Mouse (Mus musculus) hindbrain, embryonic 12.5 days (tissue): ENCODE results near the gene Ntm. TPM values are rescaled to one million over a fixed set of nuclear protein-coding genes. Genes with fewer than 3 reads are reported as not detected.

Experiments used
- ATAC-seq: fragments of 200-750 bp; cut with Nextera tagmentation; 2 replicates; pipeline ENCODE4 v1.8.0; 2017; ENCODE audit warnings: moderate TSS enrichment; ENCODE audit not compliant: low FRiP score
- H3K27ac ChIP-seq: fragments of 300-500 bp; sonication (generic); 2 replicates; pipeline ENCODE4 v1.5.1; 2016; ENCODE audit warnings: mild to moderate bottlenecking
- H3K27me3 ChIP-seq: fragments of 300-500 bp; sonication (generic); 2 replicates; pipeline ENCODE4 v1.6.1; 2016; ENCODE audit warnings: mild to moderate bottlenecking
- H3K36me3 ChIP-seq: fragments of 300-500 bp; sonication (generic); 2 replicates; pipeline ENCODE4 v1.6.1; 2016; ENCODE audit warnings: mild to moderate bottlenecking
- H3K4me1 ChIP-seq: fragments of 300-500 bp; sonication (generic); 2 replicates; pipeline ENCODE4 v1.6.1; 2016
- H3K4me2 ChIP-seq: fragments of 300-500 bp; sonication (generic); replicated peaks from 2 replicates; pipeline ENCODE4 v1.6.1; 2016; ENCODE audit warnings: mild to moderate bottlenecking
- H3K4me3 ChIP-seq: fragments of 300-500 bp; sonication (generic); 2 replicates; pipeline ENCODE4 v1.5.1; 2016; ENCODE audit warnings: mild to moderate bottlenecking
- H3K9ac ChIP-seq: fragments of 300-500 bp; sonication (generic); 2 replicates; pipeline ENCODE4 v1.6.1; 2016; ENCODE audit warnings: mild to moderate bottlenecking, moderate library complexity
- H3K9me3 ChIP-seq: fragments of 300-500 bp; sonication (generic); replicated peaks from 2 replicates; pipeline ENCODE4 v1.6.1; 2016; ENCODE audit warnings: mild to moderate bottlenecking
- WGBS: fragments of 180-500 bp; shearing (Covaris S2); methylation state at CpG from one replicate; pipeline ENCODE4 v1.1.7; 2016; 5-methylcytosine and 5-hydroxymethylcytosine counted together
- polyA plus RNA-seq: library from polyadenylated mRNA; unstranded; fragments of >200 nt; fragmentation: Nextera tagmentation; extraction: Ambion mirVana; gene quantifications from 2 replicates; pipeline ENCODE4 v1.2.1, GENCODE M21; 2016

Ntm gene
- polyA plus RNA-seq, 1 experiment from 2014 or later = 61.3 TPM

DNA sequence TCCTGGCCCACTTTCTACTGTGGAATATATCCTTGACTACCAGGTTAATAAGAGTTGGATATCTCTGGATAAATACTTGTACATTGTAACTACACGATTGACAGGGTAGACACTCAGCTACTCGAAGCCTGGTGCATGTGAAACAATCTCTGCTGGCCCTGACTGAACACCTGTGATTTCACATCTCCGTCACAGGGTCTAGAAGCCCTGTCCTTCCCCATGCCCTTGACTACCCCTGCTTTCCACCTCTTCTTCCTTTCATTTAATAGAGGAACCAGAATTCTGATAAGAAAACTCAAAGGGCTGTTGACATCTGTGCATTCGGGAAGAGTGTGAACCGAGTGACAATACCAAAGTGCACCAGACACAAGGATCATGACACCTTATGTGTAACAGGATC lies 566.8 kb downstream of the Ntm start:
- H3K27me3 ChIP-seq = no peaks in the 10 kb centered on the region
- 87% methylated on average over 5 of the region's 5 CpGs for WGBS
- no peaks in the 10 kb centered on the region for H3K4me1 ChIP-seq
- no peak overlapping the region for H3K27ac ChIP-seq
- no peak for ATAC-seq
- no peaks in the 10 kb centered on the region for H3K9me3 ChIP-seq
- H3K36me3 ChIP-seq = no peaks in the 10 kb centered on the region
- no peak overlapping the region for H3K4me2 ChIP-seq
- H3K4me3 ChIP-seq = no peak overlapping the region
- H3K9ac ChIP-seq = no peak overlapping the region

DNA sequence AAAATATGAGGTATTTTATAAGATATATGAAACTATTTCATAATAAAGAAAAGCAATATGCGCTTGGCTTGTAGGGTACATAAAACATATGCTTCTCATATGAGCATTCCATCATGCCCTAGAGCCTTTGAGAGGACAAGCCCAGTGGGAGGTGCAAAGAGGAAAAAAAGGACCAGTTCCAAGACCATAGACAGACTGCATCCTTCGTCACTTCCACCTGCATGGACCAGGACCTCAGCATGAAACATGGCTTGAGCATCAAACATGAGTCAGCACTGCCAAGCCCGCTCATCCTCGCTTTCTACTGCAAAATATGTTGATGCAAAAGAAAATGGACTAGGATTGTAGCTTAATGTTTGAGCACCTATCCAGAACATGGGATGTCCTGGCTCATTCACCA lies 569.8 kb downstream of the Ntm start:
- Histone ChIP-seq H3K4me1 (no peaks in the 10 kb centered on the region), H3K9me3 (no peaks in the 10 kb centered on the region), H3K4me2 (no peak overlapping the region), H3K9ac (no peak overlapping the region), H3K4me3 (no peak overlapping the region), H3K36me3 (no peaks in the 10 kb centered on the region), H3K27me3 (no peaks in the 10 kb centered on the region), H3K27ac (no peak overlapping the region)
- ATAC-seq = no peak
- 92% methylated on average over 4 of the region's 4 CpGs for WGBS

DNA sequence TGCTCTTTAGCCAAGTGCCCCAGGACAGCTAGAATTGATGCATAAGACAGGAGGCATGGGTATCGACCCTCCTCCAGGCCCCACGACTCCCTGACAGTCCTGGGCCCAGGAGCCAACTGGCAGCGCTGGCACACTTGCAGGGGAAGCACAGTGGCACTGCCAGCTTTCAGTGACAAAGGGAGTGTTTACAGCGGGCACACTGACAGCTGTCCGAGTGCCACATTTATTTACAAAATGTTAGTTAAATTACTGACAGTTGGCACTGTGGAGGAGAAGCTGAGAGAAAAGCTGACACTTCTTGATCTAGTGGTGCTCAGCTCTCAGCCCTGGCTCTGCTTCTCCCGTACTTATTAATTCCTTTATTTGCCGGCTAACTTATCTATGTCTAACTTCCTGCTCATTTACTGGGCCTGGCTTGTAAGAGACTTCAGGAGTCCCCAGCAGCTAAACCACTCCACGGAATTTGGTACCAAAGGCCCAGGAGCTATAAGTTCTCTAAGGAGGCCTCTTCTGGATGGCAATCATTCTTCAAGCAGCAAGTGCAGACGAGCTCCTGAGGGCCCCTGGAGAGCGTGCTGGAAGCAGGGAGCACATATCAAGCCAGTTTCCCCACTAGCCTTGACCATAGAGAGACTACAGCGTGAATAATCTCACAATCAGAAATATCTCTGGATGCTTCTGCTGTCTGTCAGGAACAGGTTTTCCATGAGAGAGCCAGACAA lies 572.0 kb downstream of the Ntm start:
- H3K4me2 ChIP-seq = no peak overlapping the region
- H3K9me3 ChIP-seq = no peaks in the 10 kb centered on the region
- no peak overlapping the region for H3K9ac ChIP-seq
- no peaks in the 10 kb centered on the region for H3K4me1 ChIP-seq
- no peaks in the 10 kb centered on the region for H3K27me3 ChIP-seq
- H3K36me3 ChIP-seq = no peaks in the 10 kb centered on the region
- ATAC-seq = no peak
- 78% methylated on average over 11 of the region's 11 CpGs for WGBS
- H3K4me3 ChIP-seq = no peak overlapping the region
- no peak overlapping the region for H3K27ac ChIP-seq

DNA sequence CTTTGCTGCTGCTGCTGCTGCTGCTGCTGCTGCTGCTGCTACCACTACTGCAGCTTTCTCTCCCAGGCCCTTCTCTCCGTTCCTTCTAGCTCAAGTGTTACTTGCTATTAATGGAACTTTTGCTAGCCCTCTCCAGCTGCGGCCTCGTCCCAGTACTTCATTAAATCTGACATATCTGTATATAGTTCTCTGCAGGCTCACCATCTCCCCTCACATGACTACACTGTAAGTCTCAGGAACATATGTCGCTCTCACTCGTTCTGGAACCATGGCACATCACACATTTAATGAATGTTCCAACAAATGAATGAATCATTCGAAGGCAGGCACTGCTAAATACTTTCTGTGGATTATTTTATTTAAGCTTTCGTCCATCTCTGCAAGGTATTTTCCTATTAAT lies 573.7 kb downstream of the Ntm start:
- no peak overlapping the region for H3K27ac ChIP-seq
- no peak overlapping the region for H3K9ac ChIP-seq
- no peak for ATAC-seq
- H3K4me1 ChIP-seq = no peaks in the 10 kb centered on the region
- no peak overlapping the region for H3K4me2 ChIP-seq
- WGBS = 76% methylated on average over 7 of the region's 7 CpGs
- H3K27me3 ChIP-seq = no peaks in the 10 kb centered on the region
- no peak overlapping the region for H3K4me3 ChIP-seq
- H3K36me3 ChIP-seq = no peaks in the 10 kb centered on the region
- no peaks in the 10 kb centered on the region for H3K9me3 ChIP-seq

DNA sequence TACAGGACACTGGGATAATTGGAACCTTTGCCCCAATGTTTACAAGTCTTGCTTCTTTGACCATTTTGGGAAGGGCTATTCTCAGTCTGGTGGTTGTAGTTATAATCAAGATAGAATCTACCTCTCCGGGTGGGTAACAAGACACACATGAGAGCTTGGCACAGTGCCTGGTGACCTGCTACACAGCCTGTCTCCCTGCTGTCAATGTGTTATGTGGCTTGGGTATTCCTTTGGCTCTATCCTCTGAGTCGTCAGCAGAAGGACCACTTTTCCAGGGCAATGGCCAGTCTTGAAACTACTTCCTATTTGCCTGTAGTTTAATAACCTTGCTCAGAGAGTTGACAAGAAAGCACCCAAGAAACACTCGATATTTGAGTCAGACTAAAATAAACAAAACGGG lies 575.8 kb downstream of the Ntm start:
- ATAC-seq = no peak
- WGBS = 78% methylated on average over 4 of the region's 4 CpGs
- H3K4me2 ChIP-seq = no peak overlapping the region
- no peaks in the 10 kb centered on the region for H3K9me3 ChIP-seq
- no peak overlapping the region for H3K4me3 ChIP-seq
- no peak overlapping the region for H3K27ac ChIP-seq
- no peaks in the 10 kb centered on the region for H3K27me3 ChIP-seq
- no peak overlapping the region for H3K9ac ChIP-seq
- no peaks in the 10 kb centered on the region for H3K4me1 ChIP-seq
- no peaks in the 10 kb centered on the region for H3K36me3 ChIP-seq

DNA sequence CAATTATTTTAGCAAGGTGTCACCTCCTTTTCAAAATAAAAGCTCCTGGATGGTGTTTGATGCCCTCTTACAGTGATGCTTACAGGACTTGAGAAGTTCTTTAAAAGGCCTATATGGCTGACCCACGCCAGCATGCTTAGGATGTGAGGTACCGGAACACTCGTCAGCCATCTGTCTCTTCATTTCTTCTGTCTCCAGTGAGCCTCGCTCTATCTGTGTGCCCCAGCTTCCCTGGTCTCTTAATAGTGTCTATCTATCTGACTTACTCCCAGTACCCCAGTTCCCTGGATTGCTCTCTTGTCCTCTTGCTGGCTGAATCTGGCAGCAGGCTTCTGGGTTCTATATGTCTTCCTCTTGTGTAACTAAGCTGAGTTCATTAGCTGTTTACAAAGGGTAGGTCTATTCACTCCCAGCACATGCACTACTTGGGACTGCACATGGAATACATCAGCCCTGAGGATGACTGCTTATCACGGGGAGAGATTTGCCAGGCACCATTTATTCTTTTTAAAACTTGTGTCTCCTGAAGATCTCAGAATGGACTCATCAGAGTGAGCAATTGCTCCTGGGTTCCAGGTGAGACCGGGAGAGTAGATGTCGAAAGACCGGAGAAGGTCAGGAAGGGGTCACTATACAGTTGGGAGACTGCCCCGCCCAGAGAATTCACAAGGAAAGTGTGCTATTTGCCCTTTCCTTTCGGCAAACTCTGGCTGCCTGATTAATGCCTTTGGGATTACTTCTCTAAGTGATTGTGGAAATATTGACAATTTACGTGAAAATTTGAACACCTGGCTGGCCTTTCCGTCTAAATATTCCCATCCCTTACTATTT lies 585.6 kb downstream of the Ntm start:
- Histone ChIP-seq H3K4me3 (no peak overlapping the region), H3K27ac (no peak overlapping the region), H3K4me1 (no peaks in the 10 kb centered on the region), H3K9me3 (no peaks in the 10 kb centered on the region), H3K9ac (no peak overlapping the region), H3K36me3 (no peaks in the 10 kb centered on the region), H3K4me2 (no peak overlapping the region), H3K27me3 (no peaks in the 10 kb centered on the region)
- WGBS = 85% methylated on average over 12 of the region's 12 CpGs
- no peak for ATAC-seq

DNA sequence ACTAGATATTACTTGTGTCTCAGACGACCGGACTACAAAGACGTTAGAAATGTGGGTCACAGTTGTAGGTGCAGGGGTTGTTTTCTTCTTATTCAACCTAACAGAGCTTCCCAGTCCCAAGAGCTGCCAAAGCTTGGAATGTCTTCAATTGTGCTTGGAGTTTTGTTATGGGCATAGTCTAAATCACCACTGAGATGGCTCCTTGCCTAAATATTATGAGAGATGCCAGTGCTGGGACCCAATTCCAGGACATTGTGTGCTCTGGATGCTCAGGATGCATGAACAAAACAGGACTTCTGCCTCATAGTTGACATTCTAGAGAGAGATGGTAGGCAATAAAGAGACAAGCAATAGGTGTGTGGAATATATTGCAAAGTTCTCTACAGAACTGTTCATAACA lies 591.6 kb downstream of the Ntm start:
- ATAC-seq = no peak
- no peak overlapping the region for H3K9ac ChIP-seq
- 0 out of 2 replicates have a peak, but pooled peaks cover 3% of the 10 kb centered on the region for H3K4me1 ChIP-seq
- no peaks in the 10 kb centered on the region for H3K9me3 ChIP-seq
- no peak overlapping the region for H3K4me3 ChIP-seq
- H3K4me2 ChIP-seq = no peak overlapping the region
- no peak overlapping the region for H3K27ac ChIP-seq
- no peaks in the 10 kb centered on the region for H3K36me3 ChIP-seq
- WGBS = 83% methylated on average over 3 of the region's 3 CpGs
- no peaks in the 10 kb centered on the region for H3K27me3 ChIP-seq

DNA sequence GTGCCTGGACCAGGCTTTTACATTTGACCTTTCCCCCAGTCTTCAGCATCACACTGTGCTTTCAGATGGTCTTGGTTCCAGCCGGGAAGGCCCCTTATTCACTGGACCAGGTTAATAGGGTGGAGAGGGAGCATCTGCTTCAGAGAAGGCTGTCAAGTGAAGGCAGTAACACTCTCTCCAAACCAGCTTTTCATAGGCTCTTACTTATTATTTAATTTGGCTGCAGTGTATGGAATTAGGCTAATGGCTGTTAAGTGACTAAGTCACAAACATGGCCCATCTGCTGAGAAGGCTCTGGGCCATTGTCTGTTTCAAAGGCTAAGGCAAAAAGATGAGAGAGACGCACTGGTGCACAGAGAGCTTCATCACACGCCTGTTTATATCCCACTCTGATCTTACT lies 593.3 kb downstream of the Ntm start:
- no peak for ATAC-seq
- Histone ChIP-seq H3K36me3 (no peaks in the 10 kb centered on the region), H3K27ac (no peak overlapping the region), H3K9ac (no peak overlapping the region), H3K4me1 (0 out of 2 replicates have a peak, but pooled peaks cover 3% of the 10 kb centered on the region), H3K27me3 (no peaks in the 10 kb centered on the region), H3K9me3 (no peaks in the 10 kb centered on the region), H3K4me3 (no peak overlapping the region), H3K4me2 (no peak overlapping the region)
- WGBS = 80% methylated on average over 3 of the region's 3 CpGs

DNA sequence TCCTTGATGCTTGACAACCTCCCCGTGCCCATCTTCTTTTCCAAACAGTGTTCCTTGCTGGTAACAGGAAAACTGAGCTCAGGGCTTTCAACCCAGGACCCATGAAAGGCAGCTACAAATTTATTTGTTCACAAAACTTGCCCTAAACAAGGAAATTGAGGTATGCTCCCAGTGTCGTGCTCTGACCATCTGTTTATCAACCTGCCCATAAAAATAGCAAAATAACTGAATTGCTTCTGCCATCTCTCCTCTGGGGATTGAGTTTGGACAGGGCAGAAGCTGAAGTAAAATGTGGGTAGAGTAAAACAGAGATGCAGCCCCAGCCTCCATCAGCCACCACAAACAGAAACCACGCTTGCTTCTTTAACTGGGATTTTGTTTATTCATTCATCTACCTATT lies 594.6 kb downstream of the Ntm start:
- ATAC-seq = no peak
- no peaks in the 10 kb centered on the region for H3K9me3 ChIP-seq
- H3K9ac ChIP-seq = no peak overlapping the region
- 0 out of 2 replicates have a peak, but pooled peaks cover 3% of the 10 kb centered on the region for H3K4me1 ChIP-seq
- no peaks in the 10 kb centered on the region for H3K36me3 ChIP-seq
- WGBS = 54% methylated on average over 3 of the region's 3 CpGs
- no peak overlapping the region for H3K4me2 ChIP-seq
- H3K27me3 ChIP-seq = no peaks in the 10 kb centered on the region
- H3K27ac ChIP-seq = no peak overlapping the region
- no peak overlapping the region for H3K4me3 ChIP-seq

DNA sequence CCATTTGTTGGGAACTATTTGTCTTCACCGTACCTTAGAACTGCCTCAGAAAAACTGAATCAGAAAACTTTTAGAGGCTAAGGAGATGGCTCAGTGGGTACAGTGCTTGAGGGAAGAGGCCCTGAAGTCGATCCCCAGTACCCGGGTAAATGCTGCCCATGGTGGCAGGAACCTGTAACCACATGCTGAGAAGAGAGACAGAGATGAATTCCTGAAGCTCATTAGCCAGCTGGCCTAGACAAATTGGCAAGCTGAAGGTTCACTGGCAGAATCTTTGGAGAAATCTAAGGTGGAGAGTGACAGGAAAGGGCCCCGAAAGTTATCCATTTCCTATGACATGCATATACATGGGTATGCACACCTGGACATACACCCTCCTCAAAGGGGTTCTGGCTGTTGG lies 605.1 kb downstream of the Ntm start:
- no peaks in the 10 kb centered on the region for H3K36me3 ChIP-seq
- WGBS = 79% methylated on average over 4 of the region's 4 CpGs
- H3K4me1 ChIP-seq = no peaks in the 10 kb centered on the region
- H3K9ac ChIP-seq = no peak overlapping the region
- no peak for ATAC-seq
- H3K4me3 ChIP-seq = no peak overlapping the region
- H3K27ac ChIP-seq = no peak overlapping the region
- H3K27me3 ChIP-seq = no peaks in the 10 kb centered on the region
- H3K4me2 ChIP-seq = no peak overlapping the region
- H3K9me3 ChIP-seq = no peaks in the 10 kb centered on the region

DNA sequence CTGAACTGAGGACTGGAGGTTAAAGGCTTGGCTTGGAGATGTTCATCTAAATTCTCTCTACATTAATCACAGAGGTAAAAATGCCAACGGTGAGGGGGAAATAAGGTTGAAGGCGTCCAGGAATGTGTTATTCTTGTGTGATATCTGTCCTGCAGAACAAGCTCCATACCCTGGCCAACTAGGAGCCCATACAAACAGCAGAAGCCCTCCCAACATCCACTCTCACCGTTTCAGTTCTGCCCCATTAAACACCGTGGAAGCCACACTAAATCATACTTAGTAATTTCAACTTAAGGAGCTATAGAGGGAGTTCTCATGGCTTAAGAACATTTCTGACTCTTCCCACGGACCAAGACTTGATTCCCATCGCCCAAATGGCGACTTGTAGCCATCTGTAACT lies 620.6 kb downstream of the Ntm start:
- no peak overlapping the region for H3K4me3 ChIP-seq
- H3K9ac ChIP-seq = no peak overlapping the region
- H3K27ac ChIP-seq = no peak overlapping the region
- no peak overlapping the region for H3K4me2 ChIP-seq
- no peaks in the 10 kb centered on the region for H3K27me3 ChIP-seq
- H3K4me1 ChIP-seq = no peaks in the 10 kb centered on the region
- no peak for ATAC-seq
- H3K36me3 ChIP-seq = no peaks in the 10 kb centered on the region
- 89% methylated on average over 7 of the region's 7 CpGs for WGBS
- no peaks in the 10 kb centered on the region for H3K9me3 ChIP-seq

DNA sequence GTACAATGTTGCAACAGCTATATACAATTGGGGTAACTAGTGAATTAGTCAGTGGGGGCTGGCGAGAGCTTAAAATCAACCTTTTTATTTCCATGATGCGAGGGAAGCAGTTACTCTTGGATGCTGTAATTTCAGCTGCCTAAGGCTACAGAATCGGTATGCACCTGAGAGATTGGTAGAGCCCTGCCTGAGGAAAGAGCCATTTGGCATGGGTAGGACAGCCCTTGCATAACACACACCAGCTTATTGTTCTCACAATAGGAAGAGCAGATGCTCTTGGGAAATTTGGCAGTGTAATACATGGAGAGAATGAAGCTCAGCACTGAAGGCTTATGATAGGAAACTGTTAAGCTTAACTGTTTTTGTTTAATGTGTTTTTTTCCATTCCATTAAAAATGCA lies 621.6 kb downstream of the Ntm start:
- no peaks in the 10 kb centered on the region for H3K36me3 ChIP-seq
- no peak overlapping the region for H3K27ac ChIP-seq
- H3K9ac ChIP-seq = no peak overlapping the region
- no peaks in the 10 kb centered on the region for H3K4me1 ChIP-seq
- ATAC-seq = no peak
- no peak overlapping the region for H3K4me3 ChIP-seq
- H3K9me3 ChIP-seq = no peaks in the 10 kb centered on the region
- WGBS = 94% methylated on average over 3 of the region's 3 CpGs
- no peaks in the 10 kb centered on the region for H3K27me3 ChIP-seq
- H3K4me2 ChIP-seq = no peak overlapping the region

DNA sequence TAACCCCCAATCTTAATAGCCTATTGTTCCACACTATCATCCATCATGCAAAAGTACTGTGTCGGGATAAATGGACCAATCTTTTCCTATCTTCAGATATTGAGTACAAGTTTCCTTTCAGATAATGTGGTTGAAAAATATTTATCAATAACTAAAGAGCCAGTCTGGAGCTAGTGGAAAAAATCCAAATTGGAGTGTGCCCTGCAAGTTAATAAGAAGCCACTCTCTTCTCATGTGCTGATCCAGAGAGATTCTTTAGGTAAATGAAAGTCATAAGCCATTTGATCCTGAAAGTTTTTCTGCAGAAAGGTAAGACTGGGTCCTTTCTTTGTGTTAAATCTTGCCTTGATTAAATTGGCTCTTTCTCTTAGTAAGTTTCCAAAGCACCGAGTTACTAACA lies 627.3 kb downstream of the Ntm start:
- no peak overlapping the region for H3K27ac ChIP-seq
- H3K36me3 ChIP-seq = no peaks in the 10 kb centered on the region
- H3K27me3 ChIP-seq = no peaks in the 10 kb centered on the region
- 93% methylated on average over 2 of the region's 2 CpGs for WGBS
- no peaks in the 10 kb centered on the region for H3K9me3 ChIP-seq
- H3K4me2 ChIP-seq = no peak overlapping the region
- H3K4me1 ChIP-seq = no peaks in the 10 kb centered on the region
- no peak overlapping the region for H3K9ac ChIP-seq
- ATAC-seq = no peak
- H3K4me3 ChIP-seq = no peak overlapping the region
